Mouse (Mus musculus) lung, embryonic 15.5 days (tissue): ENCODE results near the gene Usp54. TPM values are rescaled to one million over a fixed set of nuclear protein-coding genes. Genes with fewer than 3 reads are reported as not detected.

Experiments used
- ATAC-seq: fragments of 200-750 bp; cut with Nextera tagmentation; 2 replicates; pipeline ENCODE4 v1.8.0; 2017; ENCODE audit warnings: moderate number of reproducible peaks, borderline replicate concordance; ENCODE audit not compliant: low FRiP score, low TSS enrichment; ENCODE audit errors: extremely low read depth
- H3K27ac ChIP-seq: fragments of 300-500 bp; sonication (generic); 2 replicates; pipeline ENCODE4 v1.5.1; 2015; ENCODE audit warnings: moderate library complexity, mild to moderate bottlenecking, inconsistent platforms
- H3K27me3 ChIP-seq: fragments of 300-500 bp; sonication (generic); 2 replicates; pipeline ENCODE4 v1.6.1; 2015; ENCODE audit warnings: inconsistent platforms
- H3K36me3 ChIP-seq: fragments of 300-500 bp; sonication (generic); 2 replicates; pipeline ENCODE4 v1.6.1; 2015; ENCODE audit warnings: inconsistent platforms
- H3K4me1 ChIP-seq: fragments of 300-500 bp; sonication (generic); 2 replicates; pipeline ENCODE4 v1.6.1; 2015; ENCODE audit warnings: inconsistent platforms
- H3K4me2 ChIP-seq: fragments of 300-500 bp; sonication (generic); 2 replicates; pipeline ENCODE4 v1.6.1; 2015; ENCODE audit warnings: inconsistent platforms, mild to moderate bottlenecking, moderate library complexity
- H3K4me3 ChIP-seq: fragments of 300-500 bp; sonication (generic); 2 replicates; pipeline ENCODE4 v1.5.1; 2015; ENCODE audit warnings: mild to moderate bottlenecking, inconsistent platforms
- H3K9ac ChIP-seq: fragments of 300-500 bp; sonication (generic); 2 replicates; pipeline ENCODE4 v1.6.1; 2015; ENCODE audit warnings: inconsistent platforms
- H3K9me3 ChIP-seq: fragments of 300-500 bp; sonication (generic); 2 replicates; pipeline ENCODE4 v1.6.1; 2016; ENCODE audit warnings: inconsistent platforms
- WGBS: fragments of 180-500 bp; shearing (Covaris S2); methylation state at CpG from one replicate; pipeline ENCODE4 v1.1.7; 2015; 5-methylcytosine and 5-hydroxymethylcytosine counted together
- polyA plus RNA-seq: library from polyadenylated mRNA; unstranded; fragments of >200 nt; fragmentation: Nextera tagmentation; extraction: Ambion mirVana; gene quantifications from 2 replicates; pipeline ENCODE4 v1.2.1, GENCODE M21; 2015

The Usp54 gene
- polyA plus RNA-seq, 1 experiment from 2014 or later, result 7.6 TPM

DNA sequence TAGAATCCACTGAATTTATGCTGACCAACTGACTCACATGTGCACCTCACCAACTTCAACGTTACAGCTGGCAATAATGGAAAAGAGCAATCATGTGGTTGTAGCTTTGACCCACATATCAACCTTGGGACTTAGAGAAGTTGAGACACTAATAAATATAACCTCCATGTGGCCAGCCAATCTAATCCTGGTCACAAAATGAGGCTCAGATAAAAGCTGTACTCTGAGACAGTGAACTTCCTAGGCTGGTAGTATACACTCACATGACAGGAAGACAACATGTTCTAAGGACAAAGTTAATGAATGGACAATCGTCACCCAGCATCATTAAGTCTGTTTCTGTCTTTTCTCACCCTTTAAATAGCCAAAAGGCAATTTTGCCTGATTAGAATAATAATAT, 14.4 kb downstream of the Usp54 start:
- Histone ChIP-seq H3K9me3 (no peaks in the 10 kb centered on the region), H3K9ac (no peak overlapping the region), H3K4me2 (no peak overlapping the region), H3K4me3 (no peak overlapping the region), H3K4me1 (no peaks in the 10 kb centered on the region), H3K27ac (no peak overlapping the region), H3K27me3 (no peaks in the 10 kb centered on the region), H3K36me3 (no peaks in the 10 kb centered on the region)
- WGBS, result 72% methylated on average over 2 of the region's 2 CpGs
- ATAC-seq, result no peak

DNA sequence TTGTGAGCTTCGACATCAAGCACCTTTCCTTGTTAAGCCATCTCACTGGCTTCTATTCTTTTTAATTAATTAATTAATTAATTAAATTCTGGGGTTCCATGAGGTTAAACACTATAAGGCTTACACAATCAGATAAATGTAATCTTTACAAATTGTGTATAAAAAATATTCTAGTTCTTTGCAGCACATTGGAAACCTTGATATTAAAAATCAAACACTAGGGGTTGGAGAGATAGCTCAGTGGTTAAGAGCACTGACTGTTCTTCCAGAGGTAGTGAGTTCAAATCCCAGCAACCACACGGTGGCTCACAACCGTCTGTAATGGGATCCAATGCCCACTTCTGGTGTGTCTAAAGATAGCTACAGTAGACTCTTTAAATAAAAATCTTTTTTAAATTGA, 18.0 kb downstream of the Usp54 start:
- Histone ChIP-seq H3K27ac (no peak overlapping the region), H3K4me2 (no peak overlapping the region), H3K9me3 (no peaks in the 10 kb centered on the region), H3K36me3 (no peaks in the 10 kb centered on the region), H3K9ac (no peak overlapping the region), H3K4me3 (no peak overlapping the region), H3K4me1 (no peaks in the 10 kb centered on the region), H3K27me3 (no peaks in the 10 kb centered on the region)
- no peak for ATAC-seq
- WGBS, result 92% methylated on average over 3 of the region's 3 CpGs

DNA sequence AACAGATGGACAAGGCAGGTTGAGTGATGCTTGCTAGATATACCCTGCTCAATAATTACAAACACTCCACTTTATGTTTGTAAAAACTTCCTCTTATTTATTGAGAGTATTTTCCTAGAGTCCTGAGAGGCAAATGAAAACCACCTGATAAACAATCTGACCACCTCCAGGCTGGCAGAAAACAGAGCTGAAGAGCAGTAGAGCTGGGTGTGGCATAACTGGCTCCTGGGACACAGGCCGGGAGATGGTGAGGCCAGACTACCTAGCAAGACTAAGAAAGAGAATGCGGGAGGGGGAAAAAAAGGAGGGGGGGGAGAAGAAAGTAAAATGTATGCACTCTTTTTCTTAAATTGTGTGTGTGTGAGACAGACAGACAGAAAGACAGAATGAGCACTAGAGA, 18.5 kb downstream of the Usp54 start:
- H3K9ac ChIP-seq, result no peak overlapping the region
- H3K4me1 ChIP-seq, result no peaks in the 10 kb centered on the region
- no peak overlapping the region for H3K4me2 ChIP-seq
- no peaks in the 10 kb centered on the region for H3K27me3 ChIP-seq
- H3K36me3 ChIP-seq, result no peaks in the 10 kb centered on the region
- no peak overlapping the region for H3K4me3 ChIP-seq
- WGBS, result 74% methylated on average over 2 of the region's 2 CpGs
- no peak for ATAC-seq
- no peaks in the 10 kb centered on the region for H3K9me3 ChIP-seq
- no peak overlapping the region for H3K27ac ChIP-seq

DNA sequence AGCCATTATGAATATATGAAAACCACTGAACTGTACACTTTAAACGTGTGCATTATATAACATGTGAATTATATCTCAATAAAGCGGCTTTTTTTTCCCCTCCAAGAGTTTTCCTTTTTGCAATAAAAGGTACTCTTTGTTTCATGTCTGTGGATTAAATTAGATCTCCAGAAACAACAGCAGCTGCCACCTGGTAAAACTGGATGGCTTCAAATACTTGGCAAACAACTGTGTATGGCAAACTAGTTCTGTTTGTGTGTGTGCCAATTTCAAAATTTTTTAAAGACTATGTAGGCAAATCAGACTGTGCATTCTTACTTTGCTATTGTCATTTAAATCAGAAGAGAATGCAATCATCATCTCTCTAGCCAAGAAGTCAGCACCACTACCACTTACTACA, 19.0 kb downstream of the Usp54 start:
- no peaks in the 10 kb centered on the region for H3K36me3 ChIP-seq
- no peak overlapping the region for H3K27ac ChIP-seq
- H3K4me1 ChIP-seq, result no peaks in the 10 kb centered on the region
- no peaks in the 10 kb centered on the region for H3K27me3 ChIP-seq
- 89% methylated on average over 2 of the region's 2 CpGs for WGBS
- H3K4me3 ChIP-seq, result no peak overlapping the region
- no peak overlapping the region for H3K4me2 ChIP-seq
- no peaks in the 10 kb centered on the region for H3K9me3 ChIP-seq
- no peak overlapping the region for H3K9ac ChIP-seq
- ATAC-seq, result no peak

DNA sequence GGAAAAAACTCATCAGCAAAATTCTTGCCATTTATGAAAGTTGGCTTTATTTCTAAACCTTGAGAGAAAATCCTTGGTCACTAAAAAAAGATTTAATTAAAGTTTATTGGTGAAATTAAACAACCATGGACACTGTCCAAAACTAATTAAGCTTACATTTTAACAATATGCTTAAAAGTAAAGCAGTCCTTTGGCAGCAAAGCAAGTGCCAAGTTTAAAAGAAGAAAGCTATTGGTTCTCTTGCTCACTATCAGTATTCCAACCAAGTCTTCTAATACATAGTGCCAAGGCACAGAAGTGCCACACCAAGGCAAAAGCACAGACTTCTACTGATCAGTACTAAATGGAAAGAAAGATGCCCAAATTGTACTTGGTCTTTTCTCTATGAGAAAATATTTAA, 21.7 kb downstream of the Usp54 start:
- Histone ChIP-seq H3K4me2 (no peak overlapping the region), H3K27me3 (no peaks in the 10 kb centered on the region)
- no peak for ATAC-seq

DNA sequence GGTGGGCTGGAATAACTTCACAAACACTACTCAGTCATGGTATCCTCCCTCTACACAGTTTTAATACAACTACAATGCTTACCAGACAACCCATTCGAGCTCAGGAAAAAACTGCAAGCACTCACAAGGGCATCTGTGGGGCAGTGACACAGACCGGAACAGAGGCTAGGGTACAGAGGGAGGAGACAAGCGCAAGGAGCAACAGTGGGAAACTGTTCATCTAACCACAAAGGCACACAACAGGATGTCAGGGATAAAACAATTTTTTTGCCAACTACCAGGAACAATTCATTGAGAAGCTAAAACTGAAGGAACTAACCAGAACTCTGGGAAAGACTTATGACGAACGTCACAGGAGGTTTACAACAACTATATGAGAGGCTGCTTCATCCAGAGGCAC, 22.7 kb downstream of the Usp54 start:
- H3K27me3 ChIP-seq, result no peaks in the 10 kb centered on the region
- WGBS, result 71% methylated on average over 5 of the region's 5 CpGs
- H3K4me2 ChIP-seq, result no peak overlapping the region
- H3K4me3 ChIP-seq, result no peak overlapping the region
- no peaks in the 10 kb centered on the region for H3K9me3 ChIP-seq
- no peaks in the 10 kb centered on the region for H3K36me3 ChIP-seq
- H3K9ac ChIP-seq, result no peak overlapping the region
- ATAC-seq, result no peak
- H3K4me1 ChIP-seq, result 0 out of 2 replicates have a peak, but pooled peaks cover 3% of the 10 kb centered on the region
- no peak overlapping the region for H3K27ac ChIP-seq

More for the DNA sequence above, 21.7 kb downstream of the Usp54 start:
- Histone ChIP-seq H3K4me1 (0 out of 2 replicates have a peak, but pooled peaks cover 3% of the 10 kb centered on the region), H3K36me3 (no peaks in the 10 kb centered on the region), H3K27ac (no peak overlapping the region), H3K9ac (no peak overlapping the region), H3K4me3 (no peak overlapping the region), H3K9me3 (no peaks in the 10 kb centered on the region)

DNA sequence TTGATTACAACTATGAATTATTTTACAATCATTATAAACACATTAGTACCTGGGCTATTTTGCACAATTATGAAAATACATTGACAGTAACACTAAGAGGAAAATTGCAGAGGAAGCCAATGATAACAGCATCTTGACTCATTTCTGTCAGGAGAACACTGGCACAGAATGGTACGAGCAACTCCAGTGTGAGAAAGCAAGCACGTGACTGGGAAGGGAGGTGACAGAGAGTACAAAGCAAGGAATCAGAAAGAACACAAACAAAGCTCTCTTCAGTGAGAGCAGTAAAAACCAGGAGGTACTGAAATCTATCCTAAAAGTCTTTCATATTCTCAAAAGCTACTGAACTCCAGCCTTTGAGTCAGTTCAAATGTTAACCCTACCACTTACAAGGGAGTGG, 24.4 kb downstream of the Usp54 start:
- Histone ChIP-seq H3K4me1 (0 out of 2 replicates have a peak, but pooled peaks cover 3% of the 10 kb centered on the region), H3K27me3 (no peaks in the 10 kb centered on the region), H3K9me3 (no peaks in the 10 kb centered on the region), H3K4me3 (no peak overlapping the region), H3K27ac (no peak overlapping the region), H3K4me2 (no peak overlapping the region), H3K36me3 (no peaks in the 10 kb centered on the region), H3K9ac (no peak overlapping the region)
- 23% methylated on average over 2 of the region's 2 CpGs for WGBS
- no peak for ATAC-seq

DNA sequence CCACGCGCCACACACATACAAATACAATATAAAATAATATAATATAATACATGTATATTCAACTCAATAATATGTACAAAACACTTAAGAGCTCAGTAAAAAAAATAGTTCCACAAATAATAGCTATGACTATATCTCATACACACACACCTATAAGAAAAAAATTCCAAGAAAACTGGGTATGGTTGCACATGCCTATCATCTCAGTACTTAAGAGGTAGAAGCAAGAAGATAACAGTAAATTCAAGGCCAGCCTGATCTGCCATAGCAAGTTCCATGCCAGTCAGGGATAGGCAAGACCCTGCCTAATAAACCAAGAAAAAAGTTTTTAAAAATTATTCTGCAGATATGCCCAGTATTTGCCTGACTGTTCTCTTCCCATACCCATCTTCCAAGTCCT, 25.8 kb downstream of the Usp54 start:
- no peak for ATAC-seq
- Histone ChIP-seq H3K36me3 (no peaks in the 10 kb centered on the region), H3K4me3 (no peak overlapping the region), H3K9ac (no peak overlapping the region), H3K4me1 (0 out of 2 replicates have a peak, but pooled peaks cover 3% of the 10 kb centered on the region), H3K4me2 (no peak overlapping the region), H3K9me3 (no peaks in the 10 kb centered on the region), H3K27ac (no peak overlapping the region), H3K27me3 (no peaks in the 10 kb centered on the region)
- 100% methylated on average over 2 of the region's 2 CpGs for WGBS

DNA sequence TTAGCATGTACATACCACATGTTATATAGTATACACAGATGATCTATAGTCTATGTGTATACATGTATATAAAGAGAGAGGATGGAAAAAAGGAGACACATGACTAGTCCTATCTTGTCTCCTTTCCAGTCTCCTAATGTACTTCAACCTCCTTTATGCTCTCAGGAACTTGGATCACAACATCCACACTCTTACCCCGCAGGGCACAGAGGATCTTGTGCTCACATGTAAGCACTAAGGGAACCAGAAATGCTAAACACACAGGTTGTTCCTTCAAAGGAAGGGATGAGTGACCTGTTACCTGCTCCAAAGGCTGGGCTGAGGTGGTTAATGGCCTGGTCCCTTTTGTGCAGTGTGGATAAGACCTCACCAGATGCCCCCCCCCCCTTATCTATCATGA, 28.0 kb downstream of the Usp54 start:
- no peak overlapping the region for H3K27ac ChIP-seq
- 94% methylated on average over 1 of the region's 1 CpGs for WGBS
- no peaks in the 10 kb centered on the region for H3K9me3 ChIP-seq
- no peak overlapping the region for H3K4me3 ChIP-seq
- ATAC-seq, result no peak
- no peaks in the 10 kb centered on the region for H3K27me3 ChIP-seq
- no peak overlapping the region for H3K9ac ChIP-seq
- H3K36me3 ChIP-seq, result no peaks in the 10 kb centered on the region
- H3K4me1 ChIP-seq, result peaks cover 16% of the 10 kb centered on the region; the same call in 1 of the 2 replicates
- H3K4me2 ChIP-seq, result no peak overlapping the region

DNA sequence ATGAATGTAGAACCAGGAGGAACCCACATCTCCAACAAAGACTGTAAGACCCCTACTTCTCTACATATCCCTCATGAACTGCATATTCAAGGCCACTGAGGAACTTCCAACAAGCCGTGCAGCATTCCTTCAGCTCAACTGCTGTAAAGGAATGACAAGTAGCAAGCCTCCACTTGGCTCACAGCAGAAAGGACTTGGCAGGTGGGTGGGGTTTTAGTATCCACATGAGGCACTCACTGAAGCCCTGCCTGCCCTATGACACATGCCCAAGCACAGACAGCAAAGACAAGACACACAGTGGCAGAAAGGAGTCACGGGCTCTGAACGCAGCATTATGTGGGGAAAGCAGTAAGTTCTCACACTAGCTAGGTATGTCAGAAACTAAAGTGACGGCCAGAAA, 30.7 kb downstream of the Usp54 start:
- Histone ChIP-seq H3K9me3 (no peaks in the 10 kb centered on the region), H3K4me1 (peaks cover 22% of the 10 kb centered on the region), H3K36me3 (no peaks in the 10 kb centered on the region), H3K9ac (no peak overlapping the region), H3K4me3 (no peak overlapping the region), H3K27me3 (no peaks in the 10 kb centered on the region), H3K27ac (peak overlapping the region; percentile 84), H3K4me2 (no peak overlapping the region)
- peak; percentile 62; the same call in 1 of the 2 replicates for ATAC-seq
- 65% methylated on average over 4 of the region's 4 CpGs for WGBS

DNA sequence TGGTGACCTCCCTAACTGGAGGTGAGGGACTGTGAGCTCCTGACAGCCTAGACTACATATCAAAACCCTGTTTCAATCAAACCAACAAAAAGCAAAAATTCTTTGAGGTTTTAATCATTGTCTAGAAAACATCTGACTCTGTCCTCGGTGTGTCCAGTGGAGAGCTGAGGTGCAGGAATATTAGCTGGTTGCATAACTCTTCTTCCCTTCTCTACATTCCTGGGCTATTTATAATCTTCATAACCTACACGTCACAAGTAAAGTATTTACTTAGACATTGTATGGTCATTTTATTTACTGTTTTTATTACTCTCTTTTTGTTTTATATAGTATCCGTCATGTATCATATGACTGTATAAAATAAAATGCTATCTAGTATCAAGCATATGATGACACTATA, 31.3 kb downstream of the Usp54 start:
- Histone ChIP-seq H3K27ac (peak overlapping the region; percentile 84; the same call in 1 of the 2 replicates), H3K4me1 (peaks cover 22% of the 10 kb centered on the region), H3K9ac (no peak overlapping the region), H3K4me2 (no peak overlapping the region), H3K9me3 (no peaks in the 10 kb centered on the region), H3K4me3 (no peak overlapping the region), H3K27me3 (no peaks in the 10 kb centered on the region), H3K36me3 (no peaks in the 10 kb centered on the region)
- ATAC-seq, result no peak
- WGBS, result 58% methylated on average over 3 of the region's 3 CpGs

DNA sequence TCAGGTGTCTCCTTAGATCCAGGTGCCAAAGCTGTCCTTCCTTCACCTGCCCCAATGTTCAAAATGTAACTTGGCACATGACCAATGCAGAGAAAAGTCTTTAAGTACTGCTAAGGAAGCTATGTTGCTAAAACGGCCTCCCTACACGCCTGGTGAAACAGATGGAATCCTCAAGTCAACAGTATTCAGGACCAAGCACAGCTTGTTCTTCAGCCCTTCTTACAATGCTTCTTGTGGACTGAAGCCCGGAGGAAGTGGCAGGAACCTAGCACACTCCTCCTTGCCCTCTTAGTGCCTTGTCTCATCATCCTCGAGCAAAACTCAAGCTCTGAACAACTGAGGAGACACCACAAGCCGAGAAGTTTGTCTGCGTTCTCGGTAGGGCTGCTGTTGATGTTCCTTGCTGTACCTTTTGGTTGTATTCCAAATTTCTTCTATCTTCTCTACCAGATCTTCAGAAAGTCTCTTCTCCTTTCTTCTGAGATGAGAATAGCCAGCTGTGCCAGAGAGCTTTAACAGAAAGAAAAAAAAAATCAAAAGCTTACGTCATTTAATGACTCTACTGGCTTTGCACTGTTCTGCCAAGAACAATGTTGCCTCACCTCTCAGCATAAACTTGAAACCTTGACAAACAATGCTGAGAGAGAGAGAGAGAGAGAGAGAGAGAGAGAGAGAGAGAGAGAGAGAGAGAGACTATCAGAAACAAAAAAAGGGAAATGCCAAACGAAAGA, 33.3 kb downstream of the Usp54 start:
- no peaks in the 10 kb centered on the region for H3K36me3 ChIP-seq
- no peak; the same call in 1 of the 2 replicates for ATAC-seq
- H3K27me3 ChIP-seq, result no peaks in the 10 kb centered on the region
- peak overlapping the region; percentile 65 for H3K27ac ChIP-seq
- H3K9me3 ChIP-seq, result no peaks in the 10 kb centered on the region
- no peak overlapping the region for H3K4me2 ChIP-seq
- 60% methylated on average over 9 of the region's 9 CpGs for WGBS
- H3K4me1 ChIP-seq, result peaks cover 22% of the 10 kb centered on the region
- no peak overlapping the region for H3K9ac ChIP-seq
- no peak overlapping the region for H3K4me3 ChIP-seq

DNA sequence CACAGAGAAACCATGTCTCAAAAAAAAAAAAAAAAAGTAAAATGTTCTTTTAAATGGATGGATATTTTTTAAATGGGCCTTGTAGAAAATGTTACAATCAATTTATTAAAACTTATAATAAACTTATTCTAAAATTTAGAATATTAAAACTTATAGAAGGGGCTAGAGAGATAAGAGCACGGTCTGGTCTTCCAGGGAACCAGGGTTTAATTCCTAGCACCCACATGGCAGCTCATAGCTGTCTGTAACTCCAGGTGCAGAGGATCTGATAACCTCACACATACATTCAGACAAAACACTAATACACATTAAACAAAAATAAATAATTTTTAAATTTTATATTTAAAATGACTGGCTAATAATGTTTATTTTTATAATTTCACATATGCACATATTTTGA, 39.6 kb downstream of the Usp54 start:
- no peak overlapping the region for H3K9ac ChIP-seq
- WGBS, result 87% methylated on average over 1 of the region's 1 CpGs
- ATAC-seq, result no peak

More for the DNA sequence above, 39.6 kb downstream of the Usp54 start:
- H3K9me3 ChIP-seq, result no peaks in the 10 kb centered on the region
- H3K36me3 ChIP-seq, result no peaks in the 10 kb centered on the region
- H3K27ac ChIP-seq, result no peak overlapping the region
- H3K4me3 ChIP-seq, result no peak overlapping the region
- no peaks in the 10 kb centered on the region for H3K4me1 ChIP-seq
- no peak overlapping the region for H3K4me2 ChIP-seq
- no peaks in the 10 kb centered on the region for H3K27me3 ChIP-seq
